Mouse (Mus musculus): ENCODE results near the gene Traf7. TPM values are rescaled to one million over a fixed set of nuclear protein-coding genes. Genes with fewer than 3 reads are reported as not detected.

Gene Traf7
- polyA plus RNA-seq, 1 experiment, result 163 TPM

DNA sequence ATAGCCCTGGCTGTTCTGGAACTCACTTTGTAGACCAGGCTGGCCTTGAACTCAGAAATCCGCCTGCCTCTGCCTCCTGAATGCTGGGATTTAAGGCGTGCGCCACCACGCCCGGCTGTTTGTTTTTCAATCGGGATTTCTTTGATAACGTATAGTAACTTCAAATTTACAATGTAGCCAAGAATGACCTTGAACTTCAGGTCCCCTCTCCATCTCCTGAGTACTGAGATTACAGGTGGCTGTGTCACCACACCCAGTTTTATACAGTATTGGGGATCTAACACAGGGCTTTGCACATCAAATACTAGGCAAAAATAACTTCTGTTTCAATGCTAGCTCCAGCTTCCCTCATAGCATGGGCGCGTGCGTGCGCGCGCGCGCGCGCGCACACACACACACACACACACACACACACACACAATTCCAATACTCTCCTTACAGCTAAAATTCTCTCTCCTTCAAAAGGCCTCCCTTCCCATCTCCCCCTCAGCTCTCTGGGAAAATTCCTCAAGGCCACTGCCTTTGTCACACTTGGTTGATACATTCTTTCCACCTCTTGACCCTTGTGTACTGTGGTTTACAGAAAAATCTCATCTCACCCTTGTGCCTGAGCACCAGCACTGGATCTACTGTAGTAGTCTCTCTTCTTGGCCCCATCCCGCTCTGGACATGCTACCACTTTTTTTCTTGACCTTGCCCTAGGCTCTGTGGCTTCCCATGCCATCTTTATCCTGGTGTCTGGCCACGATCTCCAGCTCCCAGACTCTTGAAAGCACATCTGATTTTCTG, 46.5 kb downstream of the Traf7 start:
- Histone ChIP-seq H3K27ac (ENCODE audit: insufficient read depth, low read length) (no peak overlapping the region), H3K4me1 (ENCODE audit: control insufficient read depth, insufficient read depth, low read length) (no peaks in the 10 kb centered on the region; the same call in 1 of the 2 replicates), H3K4me3 (ENCODE audit: insufficient read depth, low read length) (no peak overlapping the region)
- TF ChIP-seq CTCF (IDR thresholded peaks at IDR 0.05; ENCODE audit: borderline replicate concordance, insufficient read depth, low read length) (no peak), POLR2A (IDR thresholded peaks at IDR 0.05; ENCODE audit: low read depth, low read length) (no peak)

DNA sequence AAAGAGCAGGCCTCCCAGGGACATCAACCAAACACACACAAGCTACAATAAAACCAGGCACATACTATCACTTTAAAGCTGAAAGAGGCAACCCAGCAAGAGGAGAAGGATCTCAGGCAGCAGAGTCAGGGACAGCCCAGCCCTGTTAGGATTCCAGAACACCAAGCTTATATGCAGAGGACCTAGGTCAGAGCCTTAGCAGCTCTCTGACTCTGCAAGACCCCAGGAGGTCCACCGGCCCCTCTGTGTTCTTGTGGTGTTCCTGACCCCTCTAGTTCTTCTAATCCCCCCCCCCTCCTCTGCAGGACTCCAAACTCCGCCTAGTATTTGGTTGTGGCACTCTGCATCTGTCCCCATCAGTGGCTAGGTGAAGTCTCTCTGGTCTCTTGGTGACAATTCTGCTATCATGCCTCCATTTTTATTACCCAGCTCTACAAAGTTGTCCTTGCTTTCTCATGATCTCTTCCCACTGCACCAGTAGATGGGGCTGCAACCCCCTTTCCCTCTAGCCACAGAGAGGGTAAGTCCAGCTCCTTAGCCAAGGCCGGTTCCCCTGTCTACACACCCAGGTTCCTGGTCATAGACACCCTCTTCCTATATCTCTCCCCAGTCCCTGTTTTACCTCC, 47.4 kb downstream of the Traf7 start:
- no peaks in the 10 kb centered on the region; the same call in 1 of the 2 replicates for H3K4me1 ChIP-seq (ENCODE audit: control insufficient read depth, insufficient read depth, low read length)
- H3K4me3 ChIP-seq (ENCODE audit: insufficient read depth, low read length), result no peak overlapping the region
- H3K27ac ChIP-seq (ENCODE audit: insufficient read depth, low read length), result no peak overlapping the region
- TF ChIP-seq POLR2A (IDR thresholded peaks at IDR 0.05; ENCODE audit: low read depth, low read length) (no peak), CTCF (IDR thresholded peaks at IDR 0.05; ENCODE audit: borderline replicate concordance, insufficient read depth, low read length) (peak; percentile 20; the same call in 1 of the 2 replicates)

DNA sequence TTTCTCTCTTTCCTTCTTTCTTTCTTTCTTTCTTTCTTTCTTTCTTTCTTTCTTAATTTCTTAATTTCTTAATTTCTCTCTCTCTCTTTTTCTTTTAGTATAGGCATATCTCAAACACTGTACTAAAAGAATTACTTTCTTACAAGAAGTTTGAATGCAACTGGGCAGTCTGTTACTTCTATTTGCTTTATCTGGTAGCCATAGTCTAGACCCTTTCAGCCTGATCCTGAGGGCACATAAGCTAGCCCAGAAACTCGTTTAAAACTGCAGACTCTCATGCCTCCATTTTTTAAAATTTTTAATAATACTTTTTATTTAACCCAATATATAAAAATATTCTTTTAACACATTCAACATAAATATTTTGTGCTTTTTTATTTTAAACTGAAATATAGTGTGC, 48.3 kb downstream of the Traf7 start:
- no peaks in the 10 kb centered on the region; the same call in 1 of the 2 replicates for H3K4me1 ChIP-seq (ENCODE audit: control insufficient read depth, insufficient read depth, low read length)
- peak overlapping the region; percentile 40 for H3K4me3 ChIP-seq (ENCODE audit: insufficient read depth, low read length)
- TF ChIP-seq POLR2A (IDR thresholded peaks at IDR 0.05; ENCODE audit: low read depth, low read length) (no peak), CTCF (IDR thresholded peaks at IDR 0.05; ENCODE audit: borderline replicate concordance, insufficient read depth, low read length) (no peak)
- no peak overlapping the region for H3K27ac ChIP-seq (ENCODE audit: insufficient read depth, low read length)

DNA sequence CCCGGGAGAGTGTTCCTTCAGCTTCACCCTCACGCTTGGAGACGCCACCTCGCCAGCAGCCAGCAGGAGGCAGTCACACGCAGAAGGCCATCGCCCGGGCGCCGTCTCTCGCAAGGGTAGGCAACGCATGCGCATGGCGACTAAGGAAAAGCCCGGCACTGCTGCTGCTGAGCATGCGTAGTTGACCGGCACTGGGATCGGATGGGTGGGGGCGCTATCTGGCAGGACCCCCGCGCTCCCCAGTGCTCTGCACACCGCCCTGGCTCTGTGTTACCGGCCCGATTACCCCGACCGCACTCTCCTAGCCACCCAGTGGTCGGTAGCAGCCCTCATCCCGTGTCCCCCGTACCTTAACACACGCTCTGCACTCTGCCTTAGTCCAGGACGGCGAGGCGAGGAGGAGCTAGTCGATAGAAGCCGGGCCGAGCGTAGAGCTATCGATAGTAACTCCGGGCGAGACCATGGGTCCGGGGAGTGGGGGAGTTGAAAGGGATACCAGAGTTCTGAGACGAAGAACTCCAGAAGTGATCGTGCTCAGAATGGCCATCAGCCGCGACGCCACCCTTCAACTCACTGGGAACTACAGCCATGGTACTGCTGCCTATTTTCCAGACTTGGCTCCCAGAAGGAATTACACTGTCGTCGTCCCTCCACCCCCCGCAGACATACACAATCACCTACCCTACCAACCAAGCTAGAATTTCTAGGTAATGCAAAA, 48.9 kb downstream of the Traf7 start, which contains the start of gene Mlst8:
TSS of gene Mlst8 (minus strand) at position 416 of the 718 bp plus-strand sequence.
- H3K4me3 ChIP-seq (ENCODE audit: insufficient read depth, low read length), result peak within 1 kb of the TSS; percentile 57
- TF ChIP-seq POLR2A (IDR thresholded peaks at IDR 0.05; ENCODE audit: low read depth, low read length) (peak; percentile 96), CTCF (IDR thresholded peaks at IDR 0.05; ENCODE audit: borderline replicate concordance, insufficient read depth, low read length) (peak; percentile 98)
- H3K4me1 ChIP-seq (ENCODE audit: control insufficient read depth, insufficient read depth, low read length), result no peaks in the 10 kb centered on the region; the same call in 1 of the 2 replicates
- H3K27ac ChIP-seq (ENCODE audit: insufficient read depth, low read length), result peak within 1 kb of the TSS; percentile 73

DNA sequence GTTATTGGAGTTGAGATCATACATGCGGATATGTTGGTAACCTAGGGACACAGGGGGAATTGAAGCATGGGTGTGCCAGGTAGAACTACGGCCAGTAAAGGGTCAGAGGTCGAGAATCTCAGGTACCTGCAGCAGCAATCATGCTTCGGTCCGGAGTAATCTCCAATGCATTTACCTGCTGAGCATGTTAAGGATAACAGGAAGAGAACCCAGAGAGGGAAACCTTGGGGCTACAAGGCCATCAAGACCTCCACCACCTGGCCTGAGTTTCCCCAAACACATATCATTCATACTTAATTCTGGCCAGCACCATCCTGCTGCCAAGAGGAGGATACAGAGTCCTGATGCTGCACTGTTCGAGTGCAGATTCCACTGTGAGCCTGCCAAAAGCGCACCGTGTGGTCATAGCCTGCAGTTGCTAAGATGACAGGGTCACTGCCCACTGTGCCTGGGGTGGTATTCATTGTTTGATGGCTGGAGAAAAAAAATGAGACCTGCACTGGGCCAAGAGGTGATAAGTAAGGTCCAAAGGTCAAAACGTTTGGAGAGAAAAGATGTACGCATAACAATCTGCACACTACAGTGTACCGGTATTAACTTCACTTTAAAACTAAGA, 49.6 kb downstream of the Traf7 start:
- H3K4me1 ChIP-seq (ENCODE audit: control insufficient read depth, insufficient read depth, low read length), result no peaks in the 10 kb centered on the region; the same call in 1 of the 2 replicates
- no peak overlapping the region for H3K27ac ChIP-seq (ENCODE audit: insufficient read depth, low read length)
- no peak for TF ChIP-seq POLR2A (IDR thresholded peaks at IDR 0.05; ENCODE audit: low read depth, low read length)
- TF ChIP-seq CTCF (IDR thresholded peaks at IDR 0.05; ENCODE audit: borderline replicate concordance, insufficient read depth, low read length), result 0 out of 2 replicates have a peak, but pooled peaks have one; percentile 15
- peak overlapping the region; percentile 38 for H3K4me3 ChIP-seq (ENCODE audit: insufficient read depth, low read length)

DNA sequence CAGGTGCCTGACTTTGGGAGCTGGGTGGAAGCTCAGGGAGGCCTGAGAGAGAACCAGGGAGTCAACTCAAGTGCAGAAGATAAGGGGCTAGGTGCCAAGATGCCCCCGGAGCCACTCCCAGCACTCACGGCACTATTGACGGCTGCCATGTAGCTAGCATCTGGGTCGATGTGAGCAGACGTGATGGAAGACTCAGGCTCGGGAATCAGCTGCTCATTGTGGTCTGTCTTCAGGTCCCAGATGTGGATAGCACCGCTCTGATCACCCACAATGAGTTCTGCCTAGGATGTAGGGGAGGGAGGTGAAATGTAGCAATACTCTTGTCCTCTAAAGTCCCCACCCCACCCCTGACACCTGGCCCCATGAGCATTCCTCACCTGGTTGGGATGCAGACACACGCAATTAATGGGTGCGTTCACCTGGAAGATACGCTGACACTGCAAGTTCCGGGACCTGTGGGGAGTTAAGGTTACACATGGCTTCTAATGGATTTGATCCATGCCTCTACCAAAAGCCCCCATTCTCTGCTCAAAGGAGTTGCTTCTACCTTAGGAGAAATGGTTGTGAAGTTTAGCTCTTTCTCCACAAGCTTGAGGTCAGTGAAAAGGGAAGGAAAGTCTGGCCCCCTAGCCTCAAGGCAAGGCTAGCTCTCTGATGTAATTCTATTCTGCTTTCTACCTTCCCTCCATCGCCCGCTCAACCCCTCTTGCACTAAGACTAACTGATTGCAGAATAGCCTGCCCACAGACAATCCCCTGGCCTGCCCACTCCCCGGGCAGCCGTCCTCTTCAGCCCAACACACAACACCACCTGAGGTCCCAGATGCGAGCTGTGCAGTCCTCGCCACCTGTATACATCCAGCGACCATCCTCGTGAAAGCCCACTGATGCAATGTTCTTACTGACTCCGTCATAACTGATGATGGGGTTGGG, 50.4 kb downstream of the Traf7 start:
- Histone ChIP-seq H3K27ac (ENCODE audit: insufficient read depth, low read length) (no peak overlapping the region), H3K4me1 (ENCODE audit: control insufficient read depth, insufficient read depth, low read length) (peaks cover 4% of the 10 kb centered on the region; the same call in 1 of the 2 replicates), H3K4me3 (ENCODE audit: insufficient read depth, low read length) (no peak overlapping the region)
- TF ChIP-seq POLR2A (IDR thresholded peaks at IDR 0.05; ENCODE audit: low read depth, low read length), result no peak
- no peak for TF ChIP-seq CTCF (IDR thresholded peaks at IDR 0.05; ENCODE audit: borderline replicate concordance, insufficient read depth, low read length)

DNA sequence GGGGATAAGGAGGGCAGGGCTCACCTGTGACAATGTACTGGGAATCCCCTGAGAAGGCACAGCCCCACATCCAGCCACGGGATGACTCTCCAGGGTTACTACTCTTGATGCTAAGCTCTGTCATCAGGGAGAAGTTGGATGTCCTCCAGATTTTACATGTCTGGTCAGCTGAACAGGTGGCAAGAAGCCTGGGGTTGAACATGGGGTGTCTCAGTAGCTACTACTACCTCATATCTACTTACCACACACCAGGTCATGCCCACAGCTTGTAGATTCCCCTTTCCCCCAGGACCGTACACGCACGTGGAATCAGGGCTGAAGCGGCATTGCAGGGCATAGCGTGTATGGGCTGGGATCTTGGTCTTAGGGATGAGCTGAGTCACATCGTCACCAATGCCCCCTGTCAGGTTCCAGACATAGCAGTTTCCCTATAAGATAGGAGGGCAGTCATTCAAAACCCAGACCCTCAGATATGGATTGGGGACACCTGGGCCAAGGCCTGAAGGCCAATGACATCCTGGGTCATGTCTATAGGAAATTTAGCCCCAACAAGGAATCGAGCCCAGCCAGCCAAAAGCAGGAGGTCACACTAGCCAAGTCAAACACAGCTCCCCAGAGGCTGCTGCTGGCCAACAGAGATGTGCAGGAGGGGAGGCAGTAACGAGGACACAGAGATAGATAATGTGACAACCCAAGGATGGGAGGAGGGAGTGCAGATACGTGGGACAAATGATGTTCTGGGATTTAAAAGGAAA, 51.5 kb downstream of the Traf7 start:
- Histone ChIP-seq H3K4me3 (ENCODE audit: insufficient read depth, low read length) (no peak overlapping the region), H3K4me1 (ENCODE audit: control insufficient read depth, insufficient read depth, low read length) (peaks cover 4% of the 10 kb centered on the region; the same call in 1 of the 2 replicates), H3K27ac (ENCODE audit: insufficient read depth, low read length) (no peak overlapping the region)
- TF ChIP-seq POLR2A (IDR thresholded peaks at IDR 0.05; ENCODE audit: low read depth, low read length) (no peak), CTCF (IDR thresholded peaks at IDR 0.05; ENCODE audit: borderline replicate concordance, insufficient read depth, low read length) (no peak)

DNA sequence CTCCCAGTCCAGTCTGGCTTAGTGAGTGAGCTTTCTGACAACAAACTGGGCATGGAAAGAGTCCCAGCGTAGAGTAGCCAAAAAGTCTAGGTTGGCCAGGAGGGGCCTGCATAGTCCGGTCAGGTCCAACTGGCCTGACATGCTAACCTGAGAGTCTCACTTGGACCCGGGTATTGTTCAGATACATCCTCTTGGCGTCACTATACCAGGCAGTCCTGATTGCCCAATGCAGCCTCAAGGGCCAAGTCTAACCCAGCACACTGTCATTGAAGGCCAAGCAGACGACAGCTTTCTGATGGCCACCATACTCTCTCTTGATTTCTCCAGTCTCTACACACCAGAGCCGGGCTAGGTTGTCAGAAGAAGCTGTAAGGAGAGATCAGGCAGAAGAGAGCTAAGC, 52.2 kb downstream of the Traf7 start:
- TF ChIP-seq CTCF (IDR thresholded peaks at IDR 0.05; ENCODE audit: borderline replicate concordance, insufficient read depth, low read length), result no peak
- no peak for TF ChIP-seq POLR2A (IDR thresholded peaks at IDR 0.05; ENCODE audit: low read depth, low read length)
- Histone ChIP-seq H3K4me3 (ENCODE audit: insufficient read depth, low read length) (no peak overlapping the region), H3K27ac (ENCODE audit: insufficient read depth, low read length) (no peak overlapping the region), H3K4me1 (ENCODE audit: control insufficient read depth, insufficient read depth, low read length) (peaks cover 4% of the 10 kb centered on the region; the same call in 1 of the 2 replicates)

Data from embryonic fibroblast, embryonic 13.5 days (primary cell).